Mouse (Mus musculus) midbrain, embryonic 10.5 days (tissue): ENCODE results near the gene Pgpep1. TPM values are rescaled to one million over a fixed set of nuclear protein-coding genes. Genes with fewer than 3 reads are reported as not detected.

ENCODE experiments used
- DNase-seq: peaks from one replicate; pipeline ENCODE4 v3.0.0-alpha.2; 2017; ENCODE audit warnings: low spot score
- H3K27ac ChIP-seq: fragments of 300-500 bp; sonication (generic); replicated peaks from 2 replicates; pipeline ENCODE4 v1.5.1; 2016; ENCODE audit warnings: mild to moderate bottlenecking
- H3K27me3 ChIP-seq: fragments of 300-500 bp; sonication (generic); 2 replicates; pipeline ENCODE4 v1.6.1; 2016; ENCODE audit warnings: low read depth, mild to moderate bottlenecking; ENCODE audit not compliant: poor library complexity, severe bottlenecking
- H3K36me3 ChIP-seq: fragments of 300-500 bp; sonication (generic); 2 replicates; pipeline ENCODE4 v1.6.1; 2016; ENCODE audit warnings: mild to moderate bottlenecking, moderate library complexity
- H3K4me1 ChIP-seq: fragments of 300-500 bp; sonication (generic); 2 replicates; pipeline ENCODE4 v1.6.1; 2016
- H3K4me3 ChIP-seq: fragments of 300-500 bp; sonication (generic); 2 replicates; pipeline ENCODE4 v1.5.1; 2016; ENCODE audit warnings: mild to moderate bottlenecking, moderate library complexity
- H3K9me3 ChIP-seq: fragments of 300-500 bp; sonication (generic); replicated peaks from 2 replicates; pipeline ENCODE4 v1.6.1; 2016; ENCODE audit warnings: mild to moderate bottlenecking
- WGBS: fragments of 180-500 bp; shearing (Covaris S2); methylation state at CpG from one replicate; pipeline ENCODE4 v1.1.7; 2016; 5-methylcytosine and 5-hydroxymethylcytosine counted together
- polyA plus RNA-seq: library from polyadenylated mRNA; unstranded; fragments of >200 nt; fragmentation: Nextera tagmentation; extraction: Ambion mirVana; gene quantifications from 2 replicates; pipeline ENCODE4 v1.2.1, GENCODE M21; 2016

Gene Pgpep1
- polyA plus RNA-seq, 1 experiment from 2014 or later: 51.8 TPM

GRCm38 (mm10) chr8:70596775-70597416 lies 63.3 kb downstream of the Pgpep1 start:
- Histone ChIP-seq H3K27me3 (peaks cover 51% of the 10 kb centered on the region), H3K9me3 (peaks cover 3% of the 10 kb centered on the region), H3K4me3 (peak overlapping the region; percentile 61), H3K27ac (peak overlapping the region; percentile 88; the same call in 1 of the 2 replicates), H3K36me3 (peaks cover 35% of the 10 kb centered on the region), H3K4me1 (peaks cover 89% of the 10 kb centered on the region)
- WGBS: 88% methylated on average over 17 of the region's 17 CpGs
- DNase-seq: peak; percentile 35

Other genes with a start within 250 kb of the Pgpep1 start
- 12.9 and 16.5 TPM in 2 replicates for gene Crtc1, start 220.8 kb downstream of the Pgpep1 start, polyA plus RNA-seq
- gene Klhl26, start 183.4 kb downstream of the Pgpep1 start, polyA plus RNA-seq: 16.9 and 20.7 TPM in 2 replicates
- gene Tmem59l, start 173.0 kb downstream of the Pgpep1 start, polyA plus RNA-seq: 7.9 and 8.3 TPM in 2 replicates
- 0.42 and 2.3 TPM in 2 replicates for gene Crlf1, start 167.2 kb downstream of the Pgpep1 start, polyA plus RNA-seq
- gene Rex1bd, start 153.6 kb downstream of the Pgpep1 start, polyA plus RNA-seq: 138 and 140 TPM in 2 replicates
- gene Uba52, start 149.6 kb downstream of the Pgpep1 start, polyA plus RNA-seq: 836 and 881 TPM in 2 replicates
- gene Fkbp8, start 132.7 kb downstream of the Pgpep1 start, polyA plus RNA-seq: 300 and 314 TPM in 2 replicates
- gene Kxd1, start 132.4 kb downstream of the Pgpep1 start, polyA plus RNA-seq: 56.5 and 58.8 TPM in 2 replicates
- gene Ell, start 120.9 kb downstream of the Pgpep1 start, polyA plus RNA-seq: 18.0 and 22.7 TPM in 2 replicates
- 126 and 137 TPM in 2 replicates for gene Isyna1, start 66.0 kb downstream of the Pgpep1 start, polyA plus RNA-seq
- 73.3 and 78.8 TPM in 2 replicates for gene Ssbp4, start 51.5 kb downstream of the Pgpep1 start, polyA plus RNA-seq
- gene Lrrc25, start 44.2 kb downstream of the Pgpep1 start, polyA plus RNA-seq: 1.1 and 1.2 TPM in 2 replicates
- not detected in 2 replicates for gene Gdf15, start 27.9 kb downstream of the Pgpep1 start, polyA plus RNA-seq
- 315 and 355 TPM in 2 replicates for gene Lsm4, start 12.9 kb upstream of the Pgpep1 start, polyA plus RNA-seq
- gene Jund, start 38.6 kb upstream of the Pgpep1 start, polyA plus RNA-seq: 62.5 and 78.6 TPM in 2 replicates
- not detected in 2 replicates for gene Iqcn, start 43.1 kb upstream of the Pgpep1 start, polyA plus RNA-seq
- not detected in 2 replicates for gene Gm3336, start 58.2 kb upstream of the Pgpep1 start, polyA plus RNA-seq
- 0.72 and 0.78 TPM in 2 replicates for gene Pde4c, start 63.3 kb upstream of the Pgpep1 start, polyA plus RNA-seq
- gene Rab3a, start 94.3 kb upstream of the Pgpep1 start, polyA plus RNA-seq: 17.2 and 40.7 TPM in 2 replicates
- 31.7 and 34.6 TPM in 2 replicates for gene Mpv17l2, start 100.6 kb upstream of the Pgpep1 start, polyA plus RNA-seq
- gene Pik3r2, start 116.3 kb upstream of the Pgpep1 start, polyA plus RNA-seq: 66.2 and 66.6 TPM in 2 replicates
- 9.8 and 12.1 TPM in 2 replicates for gene Mast3, start 144.7 kb upstream of the Pgpep1 start, polyA plus RNA-seq
- gene Il12rb1, start 148.1 kb upstream of the Pgpep1 start, polyA plus RNA-seq: 0.05 and 0.11 TPM in 2 replicates
- gene Arrdc2, start 179.3 kb upstream of the Pgpep1 start, polyA plus RNA-seq: 5.2 and 7.3 TPM in 2 replicates
- 9.1 and 13.4 TPM in 2 replicates for gene Kcnn1, start 202.9 kb upstream of the Pgpep1 start, polyA plus RNA-seq
- 180 and 183 TPM in 2 replicates for gene Ccdc124, start 213.5 kb upstream of the Pgpep1 start, polyA plus RNA-seq
- gene Slc5a5, start 232.4 kb upstream of the Pgpep1 start, polyA plus RNA-seq: 0.42 and 0.63 TPM in 2 replicates
- 3,389 and 3,784 TPM in 2 replicates for gene Rpl18a, start 237.0 kb upstream of the Pgpep1 start, polyA plus RNA-seq
- gene Map1s, start 245.5 kb upstream of the Pgpep1 start, polyA plus RNA-seq: 69.4 and 74.0 TPM in 2 replicates